Comparison of ENCODE assay signal across 8 mouse cellular contexts in the genomic region with DNA sequence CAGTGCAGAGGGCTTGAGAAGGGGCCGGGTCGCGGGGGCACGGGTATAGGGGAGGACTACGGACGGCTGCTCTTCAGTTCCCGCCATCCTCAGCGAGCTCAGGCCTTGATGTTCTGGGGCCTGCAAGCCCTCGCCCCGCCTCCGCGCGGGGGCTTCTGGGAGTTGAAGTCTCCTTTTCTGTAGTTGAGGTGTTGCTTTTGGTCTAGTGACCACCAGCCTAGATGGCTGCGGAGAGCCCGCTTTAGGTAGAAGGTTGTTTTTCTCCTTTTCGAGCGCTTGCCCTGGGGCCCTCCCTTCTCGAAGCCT. TPM values are rescaled to one million over a fixed set of nuclear protein-coding genes. Genes with fewer than 3 reads are reported as not detected.
DNase-seq lines count a peak whose midpoint lies in the region; ATAC-seq and TF ChIP-seq lines count a peak whose summit lies in the region.

No protein-coding gene starts in this region.

- DNase-seq in brain, adult 2 months (ENCODE audit: low read depth, low spot score), result peak; percentile 95
- peak; percentile 92 for DNase-seq in liver
- peak; percentile 68 to 76 for DNase-seq in monocyte, adult 2 months (ENCODE audit: low read depth in 1 of 2, low spot score in 2 of 2)
- peak; percentile 88 to 92 for DNase-seq in spleen, postnatal 36 days (ENCODE audit: low spot score in 2 of 2)

- ATAC-seq in erythroblast, adult 5-6 weeks (replicated peaks; ENCODE audit: low FRiP score, poor library complexity, severe bottlenecking), result peak; percentile 87
- peak; percentile 88 for ATAC-seq in heart, embryonic 12.5 days (ENCODE audit: insufficient number of reproducible peaks, low FRiP score)
- peak; percentile 95 for ATAC-seq in kidney, embryonic 16.5 days (ENCODE audit: low FRiP score, low TSS enrichment)

- H3ac ChIP-seq in C2C12 (ENCODE audit: control insufficient read depth, insufficient read length, low read depth), result peak overlapping the region; percentile 86

- no peaks in the 10 kb centered on the region for H3K27me3 ChIP-seq in C2C12 (ENCODE audit: control insufficient read depth, insufficient read depth, insufficient read length)
- no peaks in the 10 kb centered on the region for H3K27me3 ChIP-seq in heart, embryonic 12.5 days (replicated peaks)
- H3K27me3 ChIP-seq in kidney, embryonic 16.5 days (ENCODE audit: insufficient read depth, low read length), result no peaks in the 10 kb centered on the region

- no peak for TF ChIP-seq CTCF in C2C12 (IDR thresholded peaks at IDR 0.05; ENCODE audit: control insufficient read depth, insufficient read depth, insufficient read length)

- no peaks in the 10 kb centered on the region for H3K9me3 ChIP-seq in heart, embryonic 12.5 days (replicated peaks)
- no peaks in the 10 kb centered on the region for H3K9me3 ChIP-seq in kidney, embryonic 16.5 days (ENCODE audit: low read length)

- 0% methylated on average over 18 of the region's 18 CpGs for WGBS in heart, embryonic 12.5 days
- WGBS in kidney, embryonic 16.5 days, result 0% methylated on average over 18 of the region's 18 CpGs

- H3K4me3 ChIP-seq in C2C12 (ENCODE audit: insufficient read depth, poor library complexity, severe bottlenecking), result peak overlapping the region; percentile 80
- H3K4me3 ChIP-seq in heart, embryonic 12.5 days, result peak overlapping the region; percentile 96
- peak overlapping the region; percentile 84 for H3K4me3 ChIP-seq in kidney, embryonic 16.5 days (ENCODE audit: low read length)

- H3K4me1 ChIP-seq in heart, embryonic 12.5 days (replicated peaks), result peaks cover 47% of the 10 kb centered on the region
- H3K4me1 ChIP-seq in kidney, embryonic 16.5 days (ENCODE audit: insufficient read depth, low read length), result peaks cover 40% of the 10 kb centered on the region

- H3K27ac ChIP-seq in heart, embryonic 12.5 days (ENCODE audit: poor library complexity, severe bottlenecking), result peak overlapping the region; percentile 85
- peak overlapping the region; percentile 88 for H3K27ac ChIP-seq in kidney, embryonic 16.5 days (ENCODE audit: low read length)

- H3K36me3 ChIP-seq in C2C12 (ENCODE audit: control insufficient read depth, insufficient read depth), result peaks cover 31% of the 10 kb centered on the region
- peaks cover 19% of the 10 kb centered on the region for H3K36me3 ChIP-seq in heart, embryonic 12.5 days
- H3K36me3 ChIP-seq in kidney, embryonic 16.5 days (ENCODE audit: insufficient read depth, low read length), result peaks cover 14% of the 10 kb centered on the region

- H3K4me2 ChIP-seq in heart, embryonic 12.5 days, result peak overlapping the region; percentile 82
- H3K4me2 ChIP-seq in kidney, embryonic 16.5 days (replicated peaks; ENCODE audit: low read depth, low read length), result peak overlapping the region; percentile 73

- peaks cover 39% of the 10 kb centered on the region for H3K79me3 ChIP-seq in C2C12 (ENCODE audit: low read depth)

- peak overlapping the region; percentile 89 for H3K9ac ChIP-seq in heart, embryonic 12.5 days
- peak overlapping the region; percentile 80 for H3K9ac ChIP-seq in kidney, embryonic 16.5 days (replicated peaks; ENCODE audit: low read length)

- peaks cover 48% of the 10 kb centered on the region for H3K79me2 ChIP-seq in C2C12 (ENCODE audit: control insufficient read depth, insufficient read depth)

TF ChIP-seq in C2C12, 6 proteins besides CTCF, POLR2A, EP300 and RAD21:
- TF ChIP-seq CEBPB (IDR thresholded peaks at IDR 0.05; ENCODE audit: low read depth) (no peak), MAX (IDR thresholded peaks at IDR 0.05) (no peak), USF1 (IDR thresholded peaks at IDR 0.05; ENCODE audit: low read depth) (no peak), MYOD1 (IDR thresholded peaks at IDR 0.05; ENCODE audit: control insufficient read depth, insufficient read length, low read depth) (no peak), MYOG (IDR thresholded peaks at IDR 0.05; ENCODE audit: control insufficient read depth, extremely low read depth, insufficient read length) (no peak), FOSL1 (IDR thresholded peaks at IDR 0.05; ENCODE audit: insufficient read depth, low read length, poor library complexity, severe bottlenecking) (no peak)

RNA-seq across cellular contexts. Expression of a gene that starts 0.5 kb away (rescaled TPM):
- polyA plus RNA-seq in C2C12 (2012; fragmentation: generic; extraction: Trizol), result 9.1 TPM
- total RNA-seq in erythroblast, adult 5-6 weeks (2015; ENCODE audit: low replicate concordance), result 14.0 TPM in 2 replicates
- total RNA-seq in erythroblast, adult 5-6 weeks (2017; ENCODE audit: low replicate concordance), result 13.6 and 16.3 TPM in 2 replicates
- 51.4 and 52.3 TPM in 2 replicates for polyA plus RNA-seq in heart, embryonic 12.5 days (2016; fragmentation: Nextera tagmentation; extraction: Ambion mirVana)
- polyA plus RNA-seq in kidney, embryonic 16.5 days (2015; fragmentation: Nextera tagmentation; extraction: Ambion mirVana), result 38.7 and 46.0 TPM in 2 replicates

RNA-seq across cellular contexts. Expression of a gene that starts 57.5 kb away (rescaled TPM):
- polyA plus RNA-seq in C2C12 (2012; fragmentation: generic; extraction: Trizol), result 0.30 TPM
- total RNA-seq in erythroblast, adult 5-6 weeks (2015; ENCODE audit: low replicate concordance), result not detected in 2 replicates
- 0.09 TPM in 1 of 2 replicates, not detected in the other for total RNA-seq in erythroblast, adult 5-6 weeks (2017; ENCODE audit: low replicate concordance)
- 0.91 and 1.0 TPM in 2 replicates for polyA plus RNA-seq in heart, embryonic 12.5 days (2016; fragmentation: Nextera tagmentation; extraction: Ambion mirVana)
- 6.5 and 7.0 TPM in 2 replicates for polyA plus RNA-seq in kidney, embryonic 16.5 days (2015; fragmentation: Nextera tagmentation; extraction: Ambion mirVana)

Comparison
In these comparisons a context has a peak if more than half of its experiments do, and no peak if none do; other contexts are left out.
1. Peak in every context shown above with its lines: DNase-seq, ATAC-seq, H3K4me3 ChIP-seq and H3K27ac ChIP-seq.